Mouse (Mus musculus) intestine, postnatal 0 days (tissue): Measurements from ENCODE around the gene Tmem206. TPM values are rescaled to one million over a fixed set of nuclear protein-coding genes. Genes with fewer than 3 reads are reported as not detected.

ENCODE experiments used
- ATAC-seq: fragments of 200-750 bp; cut with Nextera tagmentation; 2 replicates; pipeline ENCODE4 v1.8.0; 2017; ENCODE audit warnings: mild to moderate bottlenecking, moderate TSS enrichment, moderate library complexity
- H3K27ac ChIP-seq: fragments of 300-500 bp; sonication (generic); 2 replicates; pipeline ENCODE4 v1.5.1; 2014; ENCODE audit warnings: mild to moderate bottlenecking, low read depth, low read length, moderate library complexity
- H3K27me3 ChIP-seq: fragments of 300-500 bp; sonication (generic); replicated peaks from 2 replicates; pipeline ENCODE4 v1.6.1; 2014; ENCODE audit warnings: low read length, mixed read lengths; ENCODE audit not compliant: control insufficient read depth, insufficient read depth
- H3K36me3 ChIP-seq: fragments of 300-500 bp; sonication (generic); 2 replicates; pipeline ENCODE4 v1.6.1; 2014; ENCODE audit warnings: mild to moderate bottlenecking, moderate library complexity; ENCODE audit not compliant: control insufficient read depth, insufficient read depth
- H3K4me1 ChIP-seq: fragments of 300-500 bp; sonication (generic); replicated peaks from 2 replicates; pipeline ENCODE4 v1.6.1; 2014; ENCODE audit warnings: antibody characterized with exemption, low read length, mixed read lengths; ENCODE audit not compliant: control insufficient read depth, insufficient read depth
- H3K4me2 ChIP-seq: fragments of 300-500 bp; sonication (generic); replicated peaks from 2 replicates; pipeline ENCODE4 v1.6.1; 2014; ENCODE audit warnings: low read depth, mild to moderate bottlenecking, moderate library complexity
- H3K4me3 ChIP-seq: fragments of 300-500 bp; sonication (generic); 2 replicates; pipeline ENCODE4 v1.5.1; 2014; ENCODE audit warnings: low read depth, low read length
- H3K9ac ChIP-seq: fragments of 300-500 bp; sonication (generic); 2 replicates; pipeline ENCODE4 v1.6.1; 2014; ENCODE audit warnings: mild to moderate bottlenecking, low read depth, low read length
- H3K9me3 ChIP-seq: fragments of 300-500 bp; sonication (generic); 2 replicates; pipeline ENCODE4 v1.6.1; 2016; ENCODE audit warnings: mixed run types; ENCODE audit not compliant: control insufficient read depth
- CTCF ChIP-seq: sonication (generic); IDR thresholded peaks from 2 replicates; pipeline ENCODE4 v1.5.1; 2016; ENCODE audit warnings: low read depth, mild to moderate bottlenecking, control low read depth, antibody characterized with exemption, moderate library complexity
- WGBS: fragments of 180-500 bp; shearing (Covaris S2); extraction: QIAGEN DNeasy Blood & Tissue Kit; methylation state at CpG from one replicate; pipeline ENCODE4 v1.1.7; 2014; 5-methylcytosine and 5-hydroxymethylcytosine counted together
- polyA plus RNA-seq: library from polyadenylated mRNA; unstranded; fragments of >200 nt; fragmentation: Nextera tagmentation; extraction: Ambion mirVana; gene quantifications from 2 replicates; pipeline ENCODE4 v1.2.1, GENCODE M21; 2015

Tmem206 gene
- polyA plus RNA-seq, 1 experiment from 2014 or later: 15.4 TPM

DNA sequence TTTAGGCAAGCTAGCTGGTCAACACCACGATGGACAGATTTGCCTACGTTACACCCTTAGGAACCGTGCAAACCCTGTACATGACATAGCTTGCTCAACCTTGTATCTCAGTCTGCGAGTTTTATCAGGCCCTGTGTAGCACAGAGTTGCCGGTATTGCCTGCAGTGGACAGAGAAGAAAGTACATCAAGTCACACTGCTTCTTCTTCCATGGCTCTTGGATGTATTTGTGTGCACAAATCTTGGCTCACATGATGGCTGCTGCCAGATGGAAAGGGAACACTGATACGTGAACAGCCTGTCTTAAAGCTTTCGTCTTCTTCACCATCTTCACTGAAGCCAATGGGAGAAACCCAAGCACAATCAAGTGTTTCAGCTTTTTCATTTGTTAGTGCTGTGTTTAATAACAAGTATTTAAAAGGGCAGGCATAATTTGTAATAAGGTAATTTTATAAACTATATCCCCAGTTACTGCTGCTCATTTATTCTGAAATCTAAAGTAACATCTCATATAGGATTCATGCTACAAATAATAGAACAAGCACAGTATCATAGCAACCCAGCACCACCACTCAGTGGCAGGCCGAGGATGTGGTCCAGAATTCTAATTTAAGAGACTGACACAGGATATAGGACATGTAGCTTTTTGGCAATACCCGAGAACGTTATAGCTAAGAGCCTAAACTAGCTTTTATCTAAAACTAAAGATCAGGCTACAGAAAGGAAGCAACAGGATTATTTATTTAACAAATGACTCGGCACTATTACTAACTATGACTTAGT is 56.4 kb downstream of the Tmem206 start:
- ATAC-seq: no peak
- no peak overlapping the region for H3K4me2 ChIP-seq
- H3K27ac ChIP-seq: no peak overlapping the region
- no peak for TF ChIP-seq CTCF
- WGBS: 78% methylated on average over 11 of the region's 11 CpGs
- H3K36me3 ChIP-seq: no peaks in the 10 kb centered on the region
- no peak overlapping the region for H3K9ac ChIP-seq
- no peaks in the 10 kb centered on the region for H3K27me3 ChIP-seq
- H3K4me1 ChIP-seq: no peaks in the 10 kb centered on the region
- no peaks in the 10 kb centered on the region for H3K9me3 ChIP-seq
- H3K4me3 ChIP-seq: no peak overlapping the region

DNA sequence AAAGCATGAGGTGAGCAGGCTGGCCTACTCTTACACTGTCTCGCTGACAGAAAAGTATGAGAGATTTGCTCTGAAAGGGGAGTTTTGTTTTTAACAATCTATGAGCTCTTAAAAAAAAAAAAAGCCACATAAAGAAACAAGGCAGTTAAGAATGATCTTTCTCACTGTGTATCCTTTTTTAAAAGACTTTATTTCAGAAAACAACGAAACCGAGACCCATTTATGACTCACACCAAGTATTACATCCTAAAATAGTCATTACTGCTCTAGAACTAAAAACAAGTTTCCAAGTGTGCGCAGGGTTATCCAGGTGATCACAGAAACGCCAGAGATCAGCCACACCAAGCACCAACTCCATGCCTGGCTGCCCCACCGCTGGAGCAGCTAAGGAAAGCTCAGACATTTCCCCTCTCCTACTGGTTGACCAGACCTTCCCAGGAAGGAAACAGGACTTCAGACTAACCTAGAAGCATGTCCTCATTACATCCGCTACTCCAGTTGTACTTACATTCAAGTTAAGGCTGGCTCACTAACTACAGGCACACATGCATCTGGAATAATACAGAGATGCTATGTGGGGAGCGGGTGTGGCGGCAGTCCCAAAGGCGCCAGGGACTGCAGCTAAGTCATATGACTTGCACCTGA is 59.2 kb downstream of the Tmem206 start:
- Histone ChIP-seq H3K4me3 (no peak overlapping the region), H3K36me3 (no peaks in the 10 kb centered on the region), H3K9ac (no peak overlapping the region), H3K9me3 (no peaks in the 10 kb centered on the region), H3K4me2 (no peak overlapping the region), H3K4me1 (no peaks in the 10 kb centered on the region), H3K27ac (no peak overlapping the region), H3K27me3 (no peaks in the 10 kb centered on the region)
- no peak for ATAC-seq
- WGBS: 88% methylated on average over 10 of the region's 10 CpGs
- TF ChIP-seq CTCF: no peak

DNA sequence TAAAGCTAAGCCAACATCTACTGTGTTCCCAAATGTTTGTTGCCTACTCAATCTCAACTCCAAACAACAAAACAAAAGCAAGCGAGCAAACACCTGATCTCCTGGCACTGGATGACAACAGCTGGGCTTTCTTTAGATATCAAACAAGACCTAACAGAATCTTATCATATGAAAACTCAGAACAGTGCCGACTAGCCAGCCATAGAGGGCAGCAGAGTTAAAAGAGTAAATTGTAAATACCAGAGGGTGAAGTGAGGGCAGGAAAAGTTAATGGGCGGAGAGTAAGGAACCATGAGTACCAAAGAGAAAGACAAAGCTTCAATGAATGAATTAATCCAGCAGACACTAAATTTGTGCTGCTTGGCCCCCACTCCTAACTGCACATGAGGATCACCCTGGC is 65.6 kb downstream of the Tmem206 start:
- TF ChIP-seq CTCF: peak; percentile 86
- H3K9me3 ChIP-seq: no peaks in the 10 kb centered on the region
- H3K27ac ChIP-seq: no peak overlapping the region
- no peak overlapping the region for H3K4me3 ChIP-seq
- no peaks in the 10 kb centered on the region for H3K27me3 ChIP-seq
- H3K36me3 ChIP-seq: no peaks in the 10 kb centered on the region
- ATAC-seq: peak; percentile 56
- no peaks in the 10 kb centered on the region for H3K4me1 ChIP-seq
- no peak overlapping the region for H3K9ac ChIP-seq
- 10% methylated on average over 3 of the region's 3 CpGs for WGBS
- no peak overlapping the region for H3K4me2 ChIP-seq

DNA sequence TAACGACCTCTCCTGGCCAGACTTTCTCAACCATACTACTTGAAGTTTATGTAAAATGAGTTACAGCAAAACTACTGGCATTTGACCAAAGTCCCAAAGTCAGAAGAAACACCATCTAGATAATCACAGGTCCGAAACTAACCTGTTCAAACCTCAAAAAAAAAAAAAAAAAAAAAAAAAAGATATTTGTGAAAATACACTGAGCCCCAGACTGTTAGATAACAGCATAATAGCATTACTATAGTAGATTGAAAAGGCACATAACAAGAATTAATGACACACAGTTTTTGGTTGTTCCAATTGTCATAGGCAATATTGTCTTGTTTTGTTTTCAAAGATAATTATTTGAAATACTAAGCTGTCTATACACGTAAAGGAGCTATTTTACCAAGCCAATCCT is 67.8 kb downstream of the Tmem206 start:
- Histone ChIP-seq H3K4me1 (no peaks in the 10 kb centered on the region), H3K4me3 (no peak overlapping the region), H3K27me3 (no peaks in the 10 kb centered on the region), H3K9me3 (no peaks in the 10 kb centered on the region), H3K4me2 (peak overlapping the region; percentile 68), H3K9ac (no peak overlapping the region), H3K27ac (no peak overlapping the region), H3K36me3 (no peaks in the 10 kb centered on the region)
- 0 out of 2 replicates have a peak, but pooled peaks have one; percentile 3 for TF ChIP-seq CTCF
- 49% methylated on average over 3 of the region's 3 CpGs for WGBS
- no peak for ATAC-seq

DNA sequence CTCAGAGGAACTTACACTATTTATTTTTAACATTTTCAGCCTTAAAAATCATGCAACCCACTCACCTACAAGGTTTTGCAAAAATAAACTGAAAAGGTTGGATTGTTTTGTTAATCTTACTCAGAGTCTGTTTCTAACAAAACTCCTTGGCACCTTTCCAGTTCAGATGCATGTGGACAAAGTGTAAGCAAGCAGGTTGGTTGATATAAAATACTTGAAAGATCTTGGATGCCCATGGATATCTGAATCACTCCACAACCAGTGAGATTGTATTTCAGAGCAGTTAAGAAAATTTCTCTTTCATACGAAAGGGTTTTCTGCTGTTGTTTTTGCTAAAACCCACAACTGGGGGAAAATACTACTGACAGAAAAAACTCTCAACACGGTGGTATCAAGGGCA is 68.4 kb downstream of the Tmem206 start:
- H3K36me3 ChIP-seq: no peaks in the 10 kb centered on the region
- H3K27me3 ChIP-seq: no peaks in the 10 kb centered on the region
- H3K4me3 ChIP-seq: peak overlapping the region; percentile 73
- peak overlapping the region; percentile 68 for H3K4me2 ChIP-seq
- H3K27ac ChIP-seq: no peak overlapping the region
- WGBS: 51% methylated on average over 2 of the region's 2 CpGs
- no peaks in the 10 kb centered on the region for H3K4me1 ChIP-seq
- TF ChIP-seq CTCF: no peak
- no peak overlapping the region for H3K9ac ChIP-seq
- no peaks in the 10 kb centered on the region for H3K9me3 ChIP-seq
- no peak for ATAC-seq

DNA sequence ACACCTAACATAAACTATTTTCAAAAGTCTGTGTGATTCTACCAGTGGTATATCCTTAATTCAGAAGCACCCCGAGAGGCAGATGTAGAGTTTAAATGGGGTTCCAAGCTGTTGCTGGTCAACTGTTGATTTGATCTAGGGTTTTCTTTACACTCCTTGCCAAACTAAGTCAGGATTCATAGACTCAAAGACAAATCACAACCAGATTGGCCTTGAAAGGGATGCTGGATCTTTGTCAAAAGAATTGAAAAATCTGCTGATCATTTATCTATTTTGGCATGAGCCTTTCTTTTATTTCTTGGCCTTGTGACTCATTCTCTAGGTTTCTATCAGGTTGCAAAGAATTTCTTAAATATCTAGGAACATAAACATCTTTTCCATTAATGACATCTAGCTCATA is 69.5 kb downstream of the Tmem206 start:
- no peak for TF ChIP-seq CTCF
- Histone ChIP-seq H3K9me3 (no peaks in the 10 kb centered on the region), H3K36me3 (no peaks in the 10 kb centered on the region), H3K27ac (no peak overlapping the region), H3K27me3 (no peaks in the 10 kb centered on the region), H3K4me2 (peak overlapping the region; percentile 68), H3K9ac (peak overlapping the region; percentile 86), H3K4me3 (peak overlapping the region; percentile 73), H3K4me1 (no peaks in the 10 kb centered on the region)
- 19% methylated on average over 1 of the region's 1 CpGs for WGBS
- no peak for ATAC-seq
